Mouse (Mus musculus) E14TG2a.4 (cell line): ENCODE measurements around the gene Klhl40.

ENCODE experiments used
- CTCF ChIP-seq: conservative IDR thresholded peaks from 2 replicates; pipeline ENCODE4 v1.5.1; 2014; ENCODE audit warnings: low read length
- NANOG ChIP-seq: IDR thresholded peaks from 2 replicates; pipeline ENCODE4 v1.6.1; 2014; ENCODE audit warnings: borderline replicate concordance, low read length, mixed read lengths
- POU5F1 ChIP-seq: IDR thresholded peaks from 2 replicates; pipeline ENCODE4 v1.6.1; 2014; ENCODE audit warnings: low read length, borderline replicate concordance

DNA sequence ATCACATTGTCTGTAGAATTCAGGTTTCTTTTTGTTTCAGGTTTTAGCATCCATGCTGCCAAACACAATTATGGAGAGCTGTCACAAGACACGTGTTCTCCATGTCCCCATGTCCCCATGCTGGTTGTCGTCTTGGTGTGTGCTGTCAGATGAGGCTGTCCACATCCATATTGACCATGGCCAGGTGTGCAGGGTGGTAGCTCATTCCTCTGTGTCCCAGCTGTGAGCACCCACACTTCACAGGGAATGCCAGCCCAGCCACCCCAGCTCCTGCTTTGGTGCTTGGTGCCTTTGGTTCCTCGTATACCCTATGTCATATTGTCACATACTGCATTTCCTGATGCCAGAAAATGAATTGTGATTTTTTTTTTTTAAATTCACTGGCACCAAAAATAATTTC is 22.8 kb upstream of the Klhl40 start:
- TF ChIP-seq CTCF = no peak
- no peak for TF ChIP-seq POU5F1
- TF ChIP-seq NANOG = no peak
